Mouse (Mus musculus) kidney, postnatal 4 days (tissue): ENCODE data around the gene Olfr313.
"Not testable (repeated sequence)": the region's sequence is repeated elsewhere in the genome, so short reads cannot be mapped to it uniquely, and the experiment has no call there.

Experiments
- DNase-seq, 2 experiments: peaks; one replicate each; pipeline ENCODE4 v3.0.0; 2021; ENCODE audit warnings: mixed read lengths in 2 of 2

Olfr313 gene

DNA sequence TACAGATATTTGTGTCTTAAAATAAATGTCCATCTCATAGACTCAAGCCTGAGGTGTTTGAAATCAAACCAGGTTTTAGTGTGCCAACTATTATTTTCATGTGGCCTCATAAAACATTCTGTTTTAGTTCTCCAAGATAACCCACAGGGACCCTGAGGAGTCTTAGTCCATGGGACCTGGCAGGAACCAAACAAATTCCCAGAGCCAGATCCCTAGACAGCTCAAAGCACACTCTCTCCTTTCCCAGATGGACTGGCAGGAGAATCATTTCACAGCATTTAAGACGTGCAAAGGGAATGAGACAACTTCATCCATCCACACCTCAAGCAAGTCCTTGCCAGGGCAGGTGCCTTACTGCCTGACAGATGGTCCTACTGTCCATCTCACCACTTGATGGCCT lies at the start of gene Olfr313:
Olfr313 (plus strand) TSS at position 301 of the 400 bp plus-strand sequence.
- DNase-seq, result not testable (repeated sequence)

DNA sequence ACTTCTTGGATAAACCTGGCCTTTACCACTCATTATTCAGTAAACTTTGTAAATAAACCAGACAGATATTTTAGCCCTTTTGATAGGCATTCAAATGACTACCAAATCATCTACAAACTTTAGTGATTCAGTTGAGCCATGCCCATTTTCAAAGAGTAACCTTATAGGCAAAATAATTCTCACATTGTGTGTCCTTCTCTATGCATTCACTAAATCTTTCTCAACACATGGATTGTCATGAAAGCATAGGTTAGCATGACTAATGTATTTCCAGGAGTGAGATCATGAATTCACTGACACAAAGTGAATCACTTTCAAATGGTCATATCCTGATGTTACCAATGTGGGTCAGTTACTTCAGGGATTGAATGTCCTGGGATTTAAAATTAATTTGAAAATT lies 41.9 kb upstream of the Olfr313 start, which contains the start of gene Olfr315:
Olfr315 (plus strand) TSS at position 301 of the 400 bp plus-strand sequence.
- no peak for DNase-seq

DNA sequence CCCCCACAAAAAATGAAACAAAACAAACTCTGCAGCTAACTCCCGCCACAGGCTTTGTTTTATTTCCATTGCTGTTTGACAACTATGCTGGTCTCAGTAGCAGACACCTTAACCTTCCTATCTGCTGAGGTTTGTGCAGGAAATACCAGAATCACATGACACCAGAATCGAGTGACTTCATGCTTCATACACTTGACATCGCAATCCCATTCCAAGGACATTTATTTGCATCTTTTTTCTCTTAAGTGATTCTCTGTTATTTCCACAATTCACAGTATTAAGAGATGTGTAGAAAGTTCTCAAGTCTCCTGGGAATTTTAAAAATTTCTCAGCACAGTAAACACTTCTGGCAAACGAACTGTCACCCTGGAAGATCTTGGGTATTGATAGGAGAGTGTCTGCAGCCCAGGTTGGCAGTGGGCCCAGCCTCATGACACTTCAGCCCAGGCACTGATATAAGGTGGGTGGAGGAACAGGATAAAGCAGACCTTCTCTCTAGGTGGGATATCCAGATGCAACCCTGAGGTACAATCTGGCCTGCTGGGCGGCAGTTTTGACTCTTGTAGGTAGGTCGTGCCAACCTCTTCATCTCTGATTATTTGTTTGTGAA lies 32.2 kb upstream of the Olfr313 start, which contains the start of gene Olfr314:
Olfr314 (plus strand) TSS at position 473 of the 610 bp plus-strand sequence.
- DNase-seq, result no peak

DNA sequence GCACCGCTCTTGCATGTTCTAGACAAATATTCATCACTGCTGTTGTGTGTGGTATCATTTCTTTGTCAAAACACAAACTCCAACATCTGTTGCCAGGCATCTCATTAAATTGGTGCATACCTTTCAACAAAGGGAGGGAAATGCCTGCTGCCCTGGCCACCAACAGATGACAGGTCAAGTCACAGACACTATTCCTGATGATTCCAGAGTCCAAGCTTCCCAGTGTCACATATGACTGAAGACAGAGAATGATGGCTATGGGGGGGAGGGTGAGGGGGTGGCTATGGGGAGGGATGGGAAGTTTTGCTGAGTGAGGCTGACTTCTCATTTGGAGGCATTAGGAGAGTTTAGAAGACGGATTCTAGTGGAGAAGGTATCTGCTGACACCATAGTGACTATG lies 30.6 kb upstream of the Olfr313 start:
- no peak for DNase-seq

DNA sequence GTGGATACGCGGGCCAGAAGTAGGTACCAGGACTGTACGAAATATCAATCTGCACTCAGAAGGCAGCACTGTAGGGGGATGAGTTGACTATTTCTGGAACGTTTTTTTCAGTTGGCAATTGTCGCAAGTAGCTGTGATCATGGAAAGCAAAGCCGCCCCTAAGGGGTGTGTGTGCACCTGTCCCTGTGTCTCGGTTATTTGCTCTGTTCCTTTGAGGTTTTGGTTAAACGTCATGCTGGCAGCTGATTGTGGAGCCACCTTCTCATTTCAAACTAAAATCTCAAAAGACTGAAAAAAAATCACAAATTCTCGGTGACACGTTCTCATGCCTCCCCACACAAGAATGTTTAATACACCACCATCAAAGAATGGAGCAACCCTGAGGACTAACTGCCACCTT lies 27.1 kb upstream of the Olfr313 start:
- DNase-seq, result no peak

DNA sequence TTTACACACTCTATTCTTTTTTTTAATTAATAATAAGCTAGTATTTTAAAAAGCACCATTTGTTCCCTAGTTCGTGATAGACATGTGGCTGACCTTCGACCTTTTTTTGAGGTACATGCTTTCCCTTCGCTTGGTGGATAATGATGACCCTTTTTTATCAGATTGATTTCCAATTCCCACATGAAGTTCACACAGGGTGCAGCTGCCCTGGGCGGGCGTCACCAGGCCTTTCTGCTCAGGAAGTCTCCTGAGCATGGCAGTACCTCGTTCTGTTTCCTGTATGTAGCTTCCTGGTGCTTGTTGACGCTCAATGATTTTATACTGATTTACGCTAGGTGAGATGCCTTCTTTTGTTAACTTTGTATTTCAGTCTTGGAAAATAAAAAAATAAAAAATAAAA lies 26.5 kb upstream of the Olfr313 start:
- DNase-seq, result no peak

DNA sequence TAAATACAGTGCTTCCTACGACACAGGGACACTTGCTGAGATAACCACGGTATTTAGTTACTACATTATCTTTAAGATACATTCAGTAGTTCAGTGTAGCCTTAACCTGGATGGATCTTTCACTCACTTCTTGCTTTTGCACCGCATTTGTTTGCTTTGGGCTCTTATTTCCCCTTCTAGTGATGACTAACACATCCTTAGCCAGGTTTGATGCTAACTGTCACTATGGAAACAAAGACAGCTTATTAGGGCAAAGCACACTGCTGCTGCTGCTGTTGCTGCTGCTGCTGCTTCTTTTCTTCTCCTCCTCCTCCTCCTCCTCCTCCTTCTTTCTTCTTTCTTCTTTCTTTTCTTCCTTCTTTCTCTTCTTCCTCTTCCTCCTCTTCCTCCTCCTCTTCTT lies 25.3 kb upstream of the Olfr313 start:
- no peak for DNase-seq

DNA sequence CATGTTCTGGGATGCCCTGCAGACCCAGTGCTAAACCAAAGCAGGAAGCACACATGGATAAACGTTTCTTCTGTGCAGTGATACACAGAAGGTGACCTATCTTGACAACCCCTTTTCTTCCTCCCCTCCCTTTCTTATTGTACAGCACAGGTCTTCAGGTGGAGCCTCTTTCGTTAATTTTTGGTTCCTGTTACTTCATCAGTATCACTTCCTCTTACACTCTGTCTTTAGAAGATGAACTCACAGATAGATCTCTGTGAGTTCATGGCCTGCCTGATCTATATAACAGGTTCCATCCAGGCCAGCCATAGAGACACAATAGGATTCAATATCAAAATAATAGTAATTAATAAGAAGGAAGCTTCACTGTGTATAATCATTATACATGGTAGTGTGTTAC lies 24.7 kb upstream of the Olfr313 start:
- no peak for DNase-seq

DNA sequence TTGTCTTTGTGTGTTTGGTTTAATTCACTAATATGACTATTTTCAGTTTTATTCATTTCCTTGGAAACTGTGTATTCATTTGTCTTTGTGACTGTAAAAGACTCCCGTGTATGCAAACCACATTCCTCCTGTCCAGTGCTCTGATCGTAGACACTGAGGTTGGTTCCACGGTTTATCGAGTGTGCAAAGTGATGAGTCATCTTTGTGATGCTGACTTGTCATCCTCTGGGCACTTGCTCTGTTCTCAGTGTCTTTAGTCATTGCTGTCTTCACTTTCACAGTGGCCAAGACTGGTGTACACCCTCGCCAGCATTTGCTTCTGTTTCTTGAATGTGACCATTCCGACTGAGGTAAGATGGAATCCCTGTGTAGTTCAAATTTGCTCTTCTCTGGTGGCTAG lies 24.2 kb upstream of the Olfr313 start:
- DNase-seq, result no peak

DNA sequence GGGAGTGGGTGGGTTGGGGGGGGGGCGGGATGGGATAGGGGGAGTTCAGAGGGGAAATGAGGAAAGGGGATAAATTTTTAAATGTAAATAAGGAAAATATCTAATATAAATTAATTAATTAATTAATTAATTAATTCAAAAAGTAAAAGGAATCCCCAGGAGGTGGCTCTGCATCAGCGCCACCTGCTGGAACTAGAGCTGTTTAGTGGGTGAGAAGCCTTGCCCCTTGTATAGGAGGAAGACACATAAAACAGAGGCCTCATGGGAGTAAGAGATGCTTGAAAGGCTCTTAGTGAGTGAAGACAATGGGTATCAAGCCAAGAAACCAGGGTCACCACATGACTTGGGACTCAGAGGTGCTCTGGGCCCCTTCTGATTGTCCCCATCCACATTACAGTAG lies 18.9 kb upstream of the Olfr313 start:
- DNase-seq, result no peak

DNA sequence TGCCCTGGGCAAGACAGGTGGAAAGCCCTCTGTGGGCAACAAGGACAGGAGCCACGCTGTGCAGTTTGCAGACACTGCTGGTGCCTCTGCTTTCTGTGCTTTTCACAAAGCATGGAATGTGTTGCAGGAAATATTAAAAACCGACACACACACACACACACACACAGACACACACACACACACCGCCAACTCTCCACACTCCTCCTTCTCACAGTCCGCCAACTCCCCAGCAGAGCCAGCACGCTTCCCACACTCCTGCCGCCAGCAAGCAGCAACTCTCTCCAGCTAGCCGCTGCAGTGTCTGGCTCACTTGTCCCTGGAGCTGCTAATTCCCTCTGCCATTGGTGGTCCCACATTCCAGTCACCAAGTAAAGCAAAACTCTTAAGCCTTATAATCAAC lies 17.9 kb upstream of the Olfr313 start:
- DNase-seq, result peak; percentile 9 to 13

DNA sequence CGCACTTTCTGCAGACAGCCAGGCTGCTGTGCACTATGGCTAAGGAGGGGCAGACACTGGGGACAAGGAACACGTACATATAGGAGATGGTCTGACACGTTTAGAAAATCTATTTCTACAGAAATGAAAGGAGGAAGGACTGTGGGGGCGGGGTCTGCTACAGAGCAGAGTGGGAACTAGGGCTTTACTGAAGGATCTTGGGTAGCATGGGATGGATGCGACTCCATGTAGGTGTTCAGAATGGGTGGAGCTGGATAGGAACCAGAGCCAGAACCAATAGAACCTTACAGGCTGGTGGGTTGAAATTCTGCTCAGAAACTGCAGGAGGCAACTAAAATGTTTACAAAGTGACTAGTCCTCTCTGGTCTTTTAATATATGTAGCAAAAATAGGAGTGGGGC lies 15.1 kb upstream of the Olfr313 start:
- DNase-seq, result no peak

DNA sequence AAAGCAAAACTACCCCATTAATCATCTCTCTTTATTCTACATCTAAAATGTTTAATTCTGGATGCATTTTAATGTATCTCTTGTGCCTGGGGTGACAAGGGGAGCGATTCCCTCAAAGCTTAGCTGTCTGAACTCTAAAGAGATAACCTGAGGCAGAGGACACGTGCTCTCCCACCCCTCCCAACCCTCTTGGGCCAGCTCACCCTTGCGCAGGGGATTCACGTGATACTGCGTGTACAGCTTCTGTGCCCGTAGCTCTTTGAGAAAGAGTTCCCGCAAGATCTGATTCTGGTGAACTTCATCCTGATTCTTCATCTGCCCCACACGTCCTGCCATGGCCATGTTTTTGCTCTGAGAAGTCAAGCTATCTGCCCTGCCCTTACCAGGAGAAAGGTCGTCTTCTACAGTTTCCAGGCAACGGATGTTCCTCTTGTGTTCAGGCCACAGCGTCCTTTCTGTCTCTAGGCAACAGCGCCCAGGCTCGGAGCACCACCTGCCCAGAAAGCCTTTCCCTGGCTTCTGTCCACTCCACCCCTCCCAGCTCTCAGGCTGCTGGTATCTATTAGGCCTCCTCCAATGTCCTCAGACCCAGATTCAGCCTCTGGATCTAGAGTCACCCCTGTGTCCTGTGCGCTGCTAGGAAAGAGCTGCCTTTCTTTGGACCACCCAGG lies 13.1 kb upstream of the Olfr313 start, which contains the start of gene Fam183b:
Fam183b (minus strand) TSS at position 403 of the 671 bp plus-strand sequence.
- peak in 1 of 2 experiments; percentile 6 for DNase-seq

DNA sequence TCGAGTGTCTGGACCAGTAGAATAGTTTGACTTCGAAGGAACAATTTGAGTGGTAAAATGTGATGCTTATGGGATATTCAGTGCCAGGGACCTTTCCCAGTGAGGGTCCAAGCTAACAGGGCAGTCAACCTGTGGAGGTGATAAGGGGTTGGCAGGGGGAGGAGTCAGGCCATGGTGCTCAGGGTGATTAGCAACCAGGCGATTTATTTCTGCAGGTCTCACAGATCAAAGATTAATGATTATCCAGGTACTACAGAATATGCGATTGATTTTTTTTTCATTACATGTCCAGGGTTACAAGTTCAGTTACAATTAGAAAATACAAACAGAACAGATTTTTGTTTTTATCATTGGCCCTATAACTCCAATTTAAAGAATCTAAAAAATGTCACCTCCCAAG lies 10.9 kb upstream of the Olfr313 start:
- DNase-seq, result no peak

DNA sequence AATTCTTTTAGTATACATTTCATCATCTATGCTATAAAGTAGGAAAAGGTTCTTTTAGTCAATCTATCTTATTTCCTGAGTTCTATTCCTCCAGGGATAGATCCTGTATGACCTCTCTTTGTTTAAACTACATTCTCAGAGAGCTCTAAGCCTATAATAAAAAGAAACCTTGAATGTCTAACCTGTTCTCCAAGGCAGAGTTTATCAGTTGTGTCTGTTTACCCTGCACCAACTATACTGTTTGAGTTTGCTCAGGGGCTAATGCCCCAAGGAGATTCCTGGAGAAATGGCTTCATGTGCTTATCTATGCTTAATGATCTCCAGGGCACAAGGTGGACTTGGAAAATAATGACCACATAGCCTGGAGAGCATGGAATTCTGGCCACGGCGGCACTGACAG lies 10.4 kb upstream of the Olfr313 start:
- DNase-seq, result no peak

DNA sequence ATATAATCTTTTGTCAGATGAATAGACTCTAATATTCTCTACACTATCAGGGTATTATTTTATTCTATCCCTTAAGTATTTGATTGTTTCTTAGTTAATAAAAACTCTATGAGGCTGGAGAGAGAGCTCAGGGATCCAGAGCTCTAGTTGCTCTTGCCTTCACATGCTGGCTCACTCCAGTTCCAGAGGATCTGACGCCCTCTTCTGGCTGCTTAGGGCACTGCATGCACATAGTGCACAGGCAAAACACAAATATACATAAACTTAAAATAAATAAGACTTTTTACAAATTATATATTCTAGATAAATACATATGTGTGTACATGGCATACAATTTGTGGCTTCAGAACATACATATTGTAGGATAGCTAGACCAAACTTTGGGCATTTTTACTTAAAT lies 2.8 kb upstream of the Olfr313 start:
- no peak for DNase-seq

DNA sequence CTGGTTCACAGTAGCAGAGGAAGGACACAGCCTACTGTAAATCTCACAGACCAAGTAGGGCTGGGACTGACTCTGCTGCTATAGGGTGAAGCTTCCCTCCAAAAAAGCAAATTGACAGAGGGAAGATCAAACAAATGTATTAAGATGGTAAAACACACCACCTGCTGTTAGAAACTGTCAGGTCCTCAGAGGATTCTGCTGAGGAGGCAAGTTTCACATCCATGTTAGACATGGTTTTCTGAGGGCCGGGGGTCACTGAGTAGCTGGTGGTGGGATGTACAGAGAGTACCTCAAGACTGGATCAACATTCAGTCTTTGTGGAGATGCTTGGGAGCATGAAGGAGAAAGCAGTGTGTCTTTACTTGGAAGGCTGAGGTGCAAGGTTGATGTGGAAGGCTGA lies 876 bp downstream of the Olfr313 start:
- no peak for DNase-seq

DNA sequence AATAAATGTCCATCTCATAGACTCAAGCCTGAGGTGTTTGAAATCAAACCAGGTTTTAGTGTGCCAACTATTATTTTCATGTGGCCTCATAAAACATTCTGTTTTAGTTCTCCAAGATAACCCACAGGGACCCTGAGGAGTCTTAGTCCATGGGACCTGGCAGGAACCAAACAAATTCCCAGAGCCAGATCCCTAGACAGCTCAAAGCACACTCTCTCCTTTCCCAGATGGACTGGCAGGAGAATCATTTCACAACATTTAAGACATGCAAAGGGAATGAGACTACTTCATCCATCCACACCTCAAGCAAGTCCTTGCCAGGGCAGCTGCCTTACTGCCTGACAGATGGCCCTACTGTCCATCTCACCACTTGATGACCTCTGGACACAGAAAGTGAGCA lies 14.1 kb downstream of the Olfr313 start, which contains the start of gene Olfr312:
Olfr312 (plus strand) TSS at position 301 of the 400 bp plus-strand sequence.
- not testable (repeated sequence) for DNase-seq

DNA sequence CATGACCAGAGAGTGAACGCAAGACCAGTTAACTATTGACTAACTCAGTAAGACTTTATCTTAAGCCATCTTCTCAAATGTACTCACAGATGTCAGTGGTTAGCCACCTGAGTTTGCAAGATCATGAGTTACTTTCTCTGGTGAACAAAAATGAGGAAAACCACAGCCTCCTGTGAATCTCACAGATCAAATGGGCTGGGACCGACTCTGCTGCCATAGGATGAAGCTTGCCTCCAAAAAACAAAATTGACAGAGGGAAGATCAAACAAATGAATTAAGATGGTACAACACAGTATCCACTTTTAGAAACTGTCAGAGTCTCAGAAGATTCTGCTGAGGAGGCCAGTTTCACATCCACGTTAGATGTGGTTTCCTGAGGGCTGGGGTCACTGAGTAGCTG lies 15.0 kb downstream of the Olfr313 start:
- DNase-seq, result no peak

DNA sequence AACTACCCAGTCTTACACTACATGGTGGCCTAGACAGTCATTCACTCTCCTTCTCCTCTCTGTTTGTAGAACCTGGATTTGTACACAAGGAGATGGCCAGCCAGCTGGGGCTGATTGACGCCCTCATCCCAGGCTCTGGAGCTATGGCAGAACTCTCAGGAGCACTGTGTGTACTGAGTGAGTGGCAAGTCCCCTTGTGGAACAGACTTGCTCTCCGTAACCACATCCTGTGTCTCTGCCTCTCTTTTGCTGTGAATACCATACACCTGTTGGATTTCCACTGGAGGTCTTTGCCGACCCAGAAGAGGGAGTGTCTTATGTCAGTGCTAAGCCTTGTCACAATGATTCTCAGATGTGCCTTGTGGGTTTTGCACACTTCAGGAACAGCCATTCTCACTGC lies 17.7 kb downstream of the Olfr313 start:
- DNase-seq, result not testable (repeated sequence)

DNA sequence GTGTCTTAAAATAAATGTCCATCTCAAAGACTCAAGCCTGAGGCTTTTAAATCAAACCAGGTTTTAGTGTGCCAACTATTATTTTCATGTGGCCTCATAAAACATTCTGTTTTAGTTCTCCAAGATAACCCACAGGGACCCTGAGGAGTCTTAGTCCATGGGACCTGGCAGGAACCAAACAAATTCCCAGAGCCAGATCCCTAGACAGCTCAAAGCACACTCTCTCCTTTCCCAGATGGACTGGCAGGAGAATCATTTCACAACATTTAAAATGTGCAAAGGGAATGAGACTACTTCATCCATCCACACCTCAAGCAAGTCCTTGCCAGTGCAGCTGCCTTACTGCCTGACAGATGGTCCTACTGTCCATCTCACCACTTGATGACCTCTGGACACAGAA lies 24.2 kb downstream of the Olfr313 start, which contains the start of gene Olfr311:
Olfr311 (plus strand) TSS at position 301 of the 400 bp plus-strand sequence.
- DNase-seq, result not testable (repeated sequence)

DNA sequence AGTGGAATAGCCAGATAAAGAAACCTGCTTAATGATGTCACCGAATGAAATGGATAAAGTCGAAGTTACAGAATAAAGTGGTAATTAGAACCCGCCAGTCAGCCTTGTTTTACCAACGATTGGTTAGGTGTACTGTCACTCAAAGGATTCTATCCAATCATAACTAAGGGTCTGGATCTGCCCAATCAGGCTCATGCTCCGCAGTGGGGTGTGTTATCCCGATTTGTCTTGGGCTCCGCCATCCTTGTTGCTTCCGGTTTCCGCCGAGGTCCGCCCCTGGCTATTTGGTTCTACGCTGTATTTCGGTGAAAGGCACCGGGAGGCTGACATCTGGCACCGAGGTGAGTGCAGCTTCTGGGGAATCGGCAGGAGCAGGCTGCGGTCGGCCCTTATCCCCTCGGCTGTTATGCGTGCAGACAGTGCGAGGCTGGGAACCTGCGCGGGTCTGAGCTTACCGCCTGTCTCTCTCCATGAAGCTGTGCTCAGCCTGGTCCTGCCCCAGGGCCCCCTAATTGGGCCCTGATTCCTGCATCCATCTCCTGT lies 32.2 kb downstream of the Olfr313 start, which contains the start of gene Gm12258:
Gm12258 (plus strand) TSS at position 240 of the 543 bp plus-strand sequence.
- DNase-seq, result peak; percentile 78 to 87

DNA sequence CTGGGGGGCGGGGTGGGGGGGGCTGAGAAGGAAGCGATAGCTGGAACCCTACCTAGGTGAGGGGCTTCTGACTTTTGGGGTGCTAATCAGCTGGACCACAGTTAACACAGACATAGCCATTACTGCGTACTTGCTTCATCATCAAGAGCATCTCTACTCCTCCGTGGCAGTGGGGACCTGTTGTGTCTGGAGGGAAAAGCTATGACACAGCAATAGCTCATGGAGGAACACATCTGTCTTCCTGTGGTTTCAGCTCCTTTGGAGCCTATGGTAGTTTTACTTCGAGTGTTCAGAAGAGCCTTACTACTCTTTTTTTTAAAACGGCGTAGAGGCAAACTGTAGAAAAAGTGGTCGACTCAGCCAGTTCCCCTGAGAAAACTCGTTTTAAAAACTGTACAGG lies 32.8 kb downstream of the Olfr313 start:
- DNase-seq, result no peak

DNA sequence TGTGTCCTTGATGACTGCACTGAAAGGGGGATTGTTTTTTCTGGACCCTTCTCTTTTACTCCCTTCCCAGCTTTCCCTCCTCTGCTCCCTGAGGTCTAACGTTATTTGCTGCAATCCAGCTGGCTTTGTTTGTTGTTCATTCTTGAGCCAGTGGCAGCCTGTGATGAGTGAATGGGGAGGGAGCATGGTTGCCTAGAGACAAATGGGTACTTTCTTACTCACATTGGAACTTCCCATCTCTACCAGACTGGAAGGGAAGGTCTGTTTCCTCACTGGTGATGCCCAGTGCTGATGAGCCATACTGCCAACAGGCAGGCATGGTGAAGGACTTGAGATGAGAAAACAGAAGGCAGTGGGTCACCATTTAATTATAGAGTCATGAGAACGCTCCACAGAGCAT lies 34.9 kb downstream of the Olfr313 start:
- no peak for DNase-seq
